Mouse (Mus musculus): Measurements from ENCODE around the gene Gm13040. TPM values are rescaled to one million over a fixed set of nuclear protein-coding genes. Genes with fewer than 3 reads are reported as not detected.
"Not testable (repeated sequence)": the region's sequence is repeated elsewhere in the genome, so short reads cannot be mapped to it uniquely, and the experiment has no call there.

Gene Gm13040
- total RNA-seq (2021) = not detected
- long read RNA-seq, experiment 1 = 0 reads
- long read RNA-seq, experiment 2 = 0 reads

- not testable (repeated sequence) for DNase-seq (ENCODE audit: low spot score in 2 of 2)
Observed at GRCm38 (mm10) chr4:143535654-143536053, at the start of gene Gm13040. TSS of gene Gm13040 (plus strand) at chr4:143535954.

DNA sequence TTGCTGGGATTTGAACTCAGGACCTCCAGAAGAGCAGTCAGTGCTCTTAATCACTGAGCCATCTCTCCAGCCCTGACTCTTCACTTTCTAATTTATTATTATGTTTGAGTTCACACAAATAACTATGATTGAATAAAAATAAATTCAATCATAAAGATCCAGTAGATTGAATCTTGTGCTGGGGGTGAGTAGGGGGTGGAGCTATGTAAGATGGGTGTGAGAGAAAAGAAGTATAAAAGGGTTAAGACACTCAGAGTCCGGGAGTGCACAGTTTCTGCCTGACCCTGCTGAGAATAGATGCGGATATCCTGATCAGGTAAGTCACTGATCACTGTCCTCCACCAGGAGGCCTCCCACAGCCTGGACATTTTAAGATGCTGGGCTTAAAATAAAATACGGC lies 24.7 kb upstream of the Gm13040 start, which contains the start of gene Gm13043:
Gm13043 (plus strand) TSS at position 301 of the 400 bp plus-strand sequence.
- DNase-seq (ENCODE audit: low spot score in 2 of 2) = no peak

- DNase-seq (ENCODE audit: low spot score in 2 of 2) = not testable (repeated sequence)
Observed at GRCm38 (mm10) chr4:143551400-143551799, 15.6 kb downstream of the Gm13040 start, which contains the start of the genes BC080695 and Gm13057. TSS of gene BC080695 (plus strand) at chr4:143551700. TSS of gene Gm13057 (plus strand) at chr4:143551709.

Other genes with a start within 250 kb of the Gm13040 start
- gene Pdpn, start 236.4 kb upstream of the Gm13040 start, total RNA-seq (2021) = 10 to 100 TPM; 14.2 to 19.7 TPM
- gene Lrrc38, start 186.2 kb upstream of the Gm13040 start, total RNA-seq (2021) = under 1 TPM; 0.81 to 0.95 TPM
- not detected for gene Pramel1, start 141.5 kb upstream of the Gm13040 start, total RNA-seq (2021)
- gene Pramef8, start 123.5 kb upstream of the Gm13040 start, total RNA-seq (2021) = 10 to 100 TPM in 1 of 2 experiments, 1 to 10 TPM in 1; 9.9 to 11.9 TPM
- not detected for gene Oog4, start 85.6 kb upstream of the Gm13040 start, total RNA-seq (2021)
- not detected for gene Gm13043, start 24.6 kb upstream of the Gm13040 start, total RNA-seq (2021)
- not detected for gene BC080695, start 15.7 kb downstream of the Gm13040 start, total RNA-seq (2021)
- not detected for gene Gm13057, start 15.8 kb downstream of the Gm13040 start, total RNA-seq (2021)
- not detected for gene Gm13083, start 79.0 kb downstream of the Gm13040 start, total RNA-seq (2021)
- gene Gm13088, start 121.3 kb downstream of the Gm13040 start, total RNA-seq (2021) = not detected
- gene Gm13089, start 166.8 kb downstream of the Gm13040 start, total RNA-seq (2021) = not detected
- not detected for gene Gm13078, start 183.5 kb downstream of the Gm13040 start, total RNA-seq (2021)